Mouse (Mus musculus) stomach, postnatal 0 days (tissue): ENCODE measurements around the gene Prkci.

Source experiments
- CTCF ChIP-seq: IDR thresholded peaks from 2 replicates; pipeline ENCODE4 v1.5.1; 2016; ENCODE audit warnings: antibody characterized with exemption, low read depth, mild to moderate bottlenecking, moderate library complexity
- EP300 ChIP-seq: optimal IDR thresholded peaks from 2 replicates; pipeline ENCODE3; 2016; ENCODE audit warnings: antibody characterized with exemption

DNA sequence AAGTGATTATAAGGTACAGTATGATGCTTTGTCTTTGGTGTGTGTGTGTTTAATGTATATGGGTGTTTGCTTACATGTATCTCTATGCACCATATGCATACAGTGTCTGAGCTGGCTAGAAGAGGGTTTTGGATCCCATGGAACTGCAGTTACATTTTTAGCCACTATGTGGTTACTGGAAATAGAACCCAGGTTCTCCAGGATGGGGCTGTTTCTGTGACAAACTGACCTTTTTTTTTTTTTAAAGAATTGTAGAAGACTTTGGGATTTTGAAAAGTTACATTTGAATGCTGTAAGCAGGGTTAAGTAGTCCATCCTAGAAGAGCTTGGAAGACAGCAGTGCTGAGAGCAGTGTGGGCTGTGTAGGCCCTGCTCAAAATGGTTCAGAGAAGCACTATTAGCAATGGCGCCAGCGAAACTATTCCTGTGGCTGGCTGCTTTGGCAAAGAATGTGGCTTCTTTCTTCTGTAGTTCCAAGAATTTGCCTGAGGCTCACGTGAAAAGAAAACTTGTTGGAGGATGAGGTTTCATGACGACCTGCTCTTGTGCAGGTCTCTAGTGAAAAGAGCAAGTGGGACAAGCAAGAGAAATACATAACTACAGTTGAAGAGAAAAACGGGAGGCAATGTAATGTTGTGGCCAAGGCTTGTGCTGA is 24.4 kb downstream of the Prkci start:
- TF ChIP-seq EP300, result no peak
- no peak for TF ChIP-seq CTCF
